Mouse (Mus musculus) urinary bladder, adult 2 months (tissue): ENCODE measurements around the gene Jup. TPM values are rescaled to one million over a fixed set of nuclear protein-coding genes. Genes with fewer than 3 reads are reported as not detected.

Source experiments
- DNase-seq: peaks from one replicate; pipeline ENCODE4 v3.0.0; 2022; ENCODE audit warnings: low spot score
- polyA plus RNA-seq: library from polyadenylated mRNA; depleted of rRNA; stranded (reverse); fragments of >200 nt; gene quantifications from 2 replicates; pipeline ENCODE4 v1.2.3, GENCODE M21; 2012; rRNA removed

Gene Jup
- polyA plus RNA-seq, result 92.4 and 119 TPM in 2 replicates

DNA sequence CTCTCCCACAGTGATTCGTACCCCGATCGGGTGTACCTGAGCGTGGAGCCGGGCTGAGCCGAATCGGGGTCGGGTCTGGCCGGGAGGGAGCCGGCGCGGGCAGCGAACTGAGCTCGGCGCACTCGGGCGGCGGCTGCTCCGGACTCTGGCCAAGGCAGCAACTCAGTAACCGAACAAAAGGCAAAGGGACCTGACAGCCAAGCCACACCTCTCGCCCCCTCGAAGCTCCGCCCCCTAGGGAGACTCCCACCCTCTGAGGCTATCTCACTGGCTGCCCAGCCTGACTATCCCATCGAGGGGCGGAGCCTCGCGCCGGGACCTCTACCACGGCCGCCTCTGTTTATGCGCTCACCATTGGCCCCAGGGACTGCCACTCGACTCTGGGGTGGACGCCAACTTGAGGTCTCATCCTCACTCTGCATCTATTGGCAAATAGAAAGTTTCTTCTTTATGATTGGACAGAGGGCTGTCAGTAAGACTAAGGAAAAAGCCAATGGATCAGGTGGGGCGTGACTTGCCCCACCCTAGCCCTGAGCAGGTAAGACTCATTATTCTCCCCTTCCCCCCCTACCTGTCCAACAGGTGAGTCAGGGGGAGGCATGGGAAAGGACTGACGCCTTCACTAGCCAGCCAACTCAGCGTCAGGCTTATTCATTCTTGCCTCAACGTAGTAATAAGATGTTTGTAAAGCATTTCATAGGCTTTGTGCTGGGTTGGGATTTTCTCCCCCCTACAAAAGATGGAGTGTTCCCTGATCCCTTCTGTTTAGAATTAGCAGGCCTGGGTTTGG is at the start of gene Jup:
Jup (minus strand) TSS at position 164 of the 790 bp plus-strand sequence.
- DNase-seq, result peak; percentile 93

DNA sequence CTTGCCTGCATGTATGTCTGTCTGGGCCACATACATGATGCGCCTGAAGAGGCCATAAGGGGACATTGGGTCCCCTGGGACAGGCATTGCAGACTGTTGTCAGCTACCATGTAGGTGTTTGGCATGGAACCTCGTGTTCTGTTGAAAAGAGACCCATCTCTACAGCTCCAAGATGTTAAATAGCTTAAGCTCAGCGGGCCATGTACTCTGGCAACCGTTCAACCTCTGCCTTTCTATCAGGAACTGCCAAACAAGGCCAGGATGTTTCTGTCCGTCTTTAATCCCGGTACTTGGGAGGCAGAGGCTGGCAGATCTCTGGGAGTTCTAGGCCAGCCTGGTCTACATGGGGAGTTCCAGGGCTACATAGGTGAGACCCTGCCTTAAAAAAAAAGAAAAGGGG is 45.1 kb upstream of the Jup start:
- no peak for DNase-seq

GRCm38 (mm10) chr11:100441797-100442196 is 44.2 kb upstream of the Jup start, which contains the start of the genes Nt5c3b and Klhl10:
Gene Nt5c3b (minus strand): TSS chr11:100441808.
Gene Klhl10 (plus strand): TSS chr11:100441917.
- no peak for DNase-seq

GRCm38 (mm10) chr11:100440691-100441522 is 43.3 kb upstream of the Jup start:
- peak; percentile 72 for DNase-seq

DNA sequence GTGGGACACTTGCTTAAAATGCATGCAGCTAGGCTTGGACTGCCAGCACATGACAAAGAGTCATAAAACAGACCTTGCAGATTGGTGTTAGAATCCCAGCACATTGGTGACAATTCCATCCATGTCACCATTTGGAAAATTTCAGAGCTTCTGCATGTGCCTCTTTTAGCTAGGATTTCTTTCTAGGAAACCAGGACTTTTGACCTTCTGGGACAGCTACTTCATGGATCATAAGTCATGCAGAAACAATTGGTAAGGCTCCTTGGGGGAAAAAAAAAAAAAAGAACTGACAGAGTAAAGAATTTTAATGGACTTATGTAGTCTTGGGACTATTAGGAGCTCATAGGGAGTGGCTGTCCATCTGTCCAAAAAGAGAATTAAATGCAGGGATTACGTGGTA is 40.3 kb upstream of the Jup start:
- no peak for DNase-seq

- no peak for DNase-seq
These were observed 38.2 kb upstream of the Jup start for GRCm38 (mm10) chr11:100435678-100436246.

DNA sequence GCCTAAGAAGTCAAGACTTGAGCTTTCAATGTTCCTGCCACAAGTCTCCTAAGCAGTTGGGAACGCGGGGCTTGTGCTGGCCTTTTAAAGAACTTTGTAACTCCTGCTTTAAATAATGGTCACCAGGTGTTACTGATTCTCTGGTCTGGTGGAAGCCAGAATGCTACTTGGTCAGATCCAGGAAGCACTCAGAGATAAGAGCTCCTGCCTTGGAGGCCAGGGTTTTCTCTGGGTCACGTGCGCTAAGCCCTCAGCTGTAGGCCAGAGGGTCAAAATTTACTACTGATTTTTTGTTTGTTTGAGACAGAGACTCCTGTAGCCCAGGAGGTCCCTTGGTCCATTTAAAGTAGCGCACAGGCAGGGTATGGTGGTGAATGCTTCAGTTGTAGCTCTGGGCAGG is 34.4 kb upstream of the Jup start:
- no peak for DNase-seq

- no peak for DNase-seq
These were observed 32.5 kb upstream of the Jup start for GRCm38 (mm10) chr11:100430052-100430451.

DNA sequence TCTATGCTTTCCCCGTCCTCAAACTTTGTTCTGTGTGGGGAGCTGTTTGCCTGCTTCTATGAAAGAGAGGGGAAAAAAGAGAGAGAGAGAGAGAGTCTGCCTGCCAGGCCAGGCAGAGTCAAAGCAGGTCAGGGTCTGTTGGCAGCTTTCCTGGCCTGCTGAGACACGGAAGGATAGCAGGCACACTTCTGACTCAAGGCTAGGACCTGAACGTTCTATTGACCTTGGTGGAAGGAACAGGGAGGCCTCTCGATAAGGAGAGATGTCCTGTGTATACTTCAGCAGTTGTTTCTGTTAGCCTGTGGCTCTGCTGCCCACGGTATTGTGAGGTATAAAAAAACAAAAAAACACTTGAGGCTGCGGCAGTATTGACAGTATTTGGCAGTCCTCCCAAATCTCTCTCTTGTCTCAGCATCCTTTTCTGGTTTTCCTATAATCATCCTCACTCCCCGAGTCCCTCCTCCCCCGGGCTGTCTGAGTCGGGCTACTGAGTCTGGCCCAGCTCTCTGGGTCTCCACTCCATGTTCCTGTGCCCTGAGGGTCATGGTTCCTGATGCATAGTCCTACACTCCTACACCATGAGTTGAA is 31.1 kb upstream of the Jup start:
- DNase-seq, result no peak

DNA sequence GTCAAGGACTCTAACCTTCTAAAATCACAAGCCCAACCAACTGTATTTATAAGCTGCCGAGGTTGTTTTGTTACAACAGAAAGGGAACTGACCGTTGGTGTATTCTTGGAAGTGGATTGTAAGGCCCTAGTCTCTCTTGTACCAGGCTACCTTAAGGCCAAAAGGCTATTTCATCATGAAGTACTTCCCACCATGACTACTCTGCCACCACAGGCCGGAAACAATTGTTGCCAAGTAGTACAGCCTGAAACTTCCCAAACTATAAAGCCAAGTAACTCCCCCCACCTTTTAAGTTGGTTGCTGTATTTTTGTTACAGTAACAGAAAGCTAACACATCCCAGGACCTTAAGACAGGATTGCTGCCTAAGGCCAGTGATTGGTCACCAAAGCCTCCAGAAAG is 29.3 kb upstream of the Jup start:
- no peak for DNase-seq

GRCm38 (mm10) chr11:100425851-100426250 is 28.3 kb upstream of the Jup start:
- DNase-seq, result peak; percentile 55

DNA sequence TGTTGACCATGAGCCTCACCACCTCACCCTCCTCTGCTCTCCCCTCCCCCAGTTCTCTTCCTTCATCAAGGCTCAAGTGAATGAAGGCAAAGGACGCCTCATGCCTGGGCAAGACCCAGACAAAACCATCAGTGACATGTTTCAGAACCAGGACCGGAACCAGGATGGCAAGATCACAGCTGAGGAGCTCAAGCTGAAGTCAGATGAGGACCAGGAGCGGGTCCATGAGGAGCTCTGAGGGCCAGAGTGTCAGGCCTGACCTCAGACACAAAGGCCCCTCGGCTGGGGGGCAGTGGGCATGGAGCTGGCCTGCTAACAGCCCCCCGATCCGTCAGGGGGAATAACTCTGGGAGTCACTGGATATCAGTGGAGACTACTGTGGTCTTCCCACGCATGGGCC is 26.3 kb upstream of the Jup start:
- DNase-seq, result no peak

- DNase-seq, result no peak
These were observed 24.0 kb upstream of the Jup start for GRCm38 (mm10) chr11:100421537-100421936.

GRCm38 (mm10) chr11:100414914-100415822 is 17.6 kb upstream of the Jup start, which contains the start of gene Fkbp10:
Gene Fkbp10 (plus strand): TSS chr11:100415697.
- no peak for DNase-seq

GRCm38 (mm10) chr11:100414021-100414913 is 16.7 kb upstream of the Jup start, which contains the start of gene P3h4:
Gene P3h4 (minus strand): TSS chr11:100414836.
- DNase-seq, result peak; percentile 80

- DNase-seq, result no peak
These were observed 16.0 kb upstream of the Jup start for GRCm38 (mm10) chr11:100413541-100413940.

DNA sequence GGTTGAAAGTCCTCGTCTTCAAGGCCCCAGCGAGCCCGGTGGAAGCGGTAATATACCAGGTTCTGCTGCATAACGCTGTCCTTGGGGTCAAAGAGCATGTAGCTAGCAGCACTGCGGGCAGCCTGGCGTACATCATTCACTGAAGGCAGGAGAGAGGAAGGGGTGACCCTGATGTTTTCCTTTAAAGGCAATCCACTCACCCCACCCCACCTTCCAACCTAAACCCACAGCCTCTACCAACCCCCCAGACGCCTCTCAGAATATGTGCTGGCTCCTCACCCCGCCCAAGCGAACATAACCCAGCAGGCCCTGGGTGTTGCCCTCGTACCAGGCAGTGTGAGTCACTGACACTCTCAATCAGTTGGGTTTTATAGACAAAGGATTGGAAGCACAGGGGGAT is 14.2 kb upstream of the Jup start:
- DNase-seq, result no peak

DNA sequence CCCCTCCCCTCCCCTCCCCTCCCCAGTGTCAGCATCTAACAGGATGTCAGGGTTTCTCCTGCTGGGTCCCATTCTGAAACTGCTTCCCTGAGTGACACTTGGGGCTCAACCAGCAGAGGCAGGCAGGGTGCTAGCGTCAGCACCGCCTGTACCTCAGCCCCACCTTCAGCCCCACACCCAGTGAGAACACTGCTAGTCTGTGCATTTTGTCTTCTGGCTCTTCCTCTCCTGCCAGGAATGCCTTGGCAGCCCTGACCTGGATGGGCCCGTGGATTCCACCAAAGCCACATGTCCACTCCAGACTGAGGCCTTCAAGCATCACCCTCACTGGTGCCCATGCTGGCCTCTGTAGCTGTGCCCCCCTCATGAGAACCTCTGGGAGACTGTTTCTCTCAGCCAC is 12.1 kb upstream of the Jup start:
- DNase-seq, result no peak

DNA sequence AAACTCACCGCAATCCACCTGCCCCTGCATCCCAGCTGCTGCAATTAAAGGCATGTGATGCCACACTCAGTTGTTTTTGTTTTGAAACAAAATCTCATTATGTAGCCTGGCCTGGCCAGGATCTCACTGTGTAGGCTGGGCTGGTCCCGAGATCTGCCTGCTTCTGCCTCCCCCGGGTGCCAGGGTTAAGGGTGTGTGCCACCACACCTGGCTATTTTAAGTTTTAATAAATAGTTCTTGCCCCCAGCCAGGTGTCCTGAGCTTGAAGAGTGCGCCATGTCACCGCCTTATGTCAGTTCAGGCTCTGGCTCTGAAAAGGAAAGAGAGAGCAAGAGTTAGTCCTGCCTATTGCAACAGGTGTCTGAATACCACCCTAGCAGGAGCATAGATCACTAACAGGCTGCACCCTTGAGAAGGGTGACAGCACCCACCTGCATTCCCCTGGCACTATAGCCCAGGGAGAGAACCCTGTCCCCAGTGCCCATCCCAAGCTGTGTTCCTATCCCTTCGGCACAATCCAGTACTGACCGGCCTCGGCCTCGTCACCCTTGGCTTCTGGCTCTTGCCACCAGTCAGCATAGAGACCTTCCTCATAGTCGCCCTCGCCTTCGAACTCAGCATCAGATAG is 11.4 kb upstream of the Jup start:
- DNase-seq, result no peak
